Mouse (Mus musculus) ES-E14 (cell line): Measurements from ENCODE around the gene Fhod1. TPM values are rescaled to one million over a fixed set of nuclear protein-coding genes. Genes with fewer than 3 reads are reported as not detected.

Experiments used
- DNase-seq: peaks from one replicate; pipeline ENCODE4 v3.0.0-alpha.2; 2013; ENCODE audit warnings: low read depth, low spot score
- H3K27ac ChIP-seq: 2 replicates; pipeline ENCODE4 v1.5.1; 2012; ENCODE audit warnings: low read depth, mild to moderate bottlenecking, low read length, moderate library complexity, mixed read lengths; ENCODE audit not compliant: poor library complexity, insufficient read depth, severe bottlenecking
- H3K36me3 ChIP-seq: 2 replicates; pipeline ENCODE4 v1.6.1; 2012; ENCODE audit warnings: mild to moderate bottlenecking, low read length, moderate library complexity, mixed read lengths; ENCODE audit not compliant: control insufficient read depth, poor library complexity, insufficient read depth, severe bottlenecking
- H3K4me1 ChIP-seq, 2 experiments: fragments of 150-350 bp in 1 of 2; sonication (generic) in 1 of 2; 2 replicates each; pipeline ENCODE4 v1.6.1; 2012; ENCODE audit warnings: low read length in 2 of 2, mild to moderate bottlenecking in 1 of 2, mixed read lengths in 1 of 2; ENCODE audit not compliant: control insufficient read depth in 2 of 2, insufficient read depth in 2 of 2, poor library complexity in 1 of 2
- H3K4me3 ChIP-seq, 2 experiments: fragments of 150-350 bp in 1 of 2; sonication (generic) in 1 of 2; 2 replicates each; pipeline ENCODE4 v1.5.1; 2012; ENCODE audit warnings: low read length in 2 of 2, low read depth in 1 of 2, mild to moderate bottlenecking in 1 of 2, mixed read lengths in 1 of 2; ENCODE audit not compliant: insufficient read depth in 1 of 2, poor library complexity in 1 of 2, severe bottlenecking in 1 of 2
- H3K9ac ChIP-seq: 2 replicates; pipeline ENCODE4 v1.6.1; 2012; ENCODE audit warnings: low read depth, mild to moderate bottlenecking, low read length, mixed read lengths; ENCODE audit not compliant: poor library complexity, insufficient read depth, severe bottlenecking
- H3K9me3 ChIP-seq: fragments of 150-350 bp; sonication (generic); 2 replicates; pipeline ENCODE4 v1.6.1; 2012; ENCODE audit warnings: low read depth, mild to moderate bottlenecking, low read length; ENCODE audit not compliant: control insufficient read depth, insufficient read depth
- CHD2 ChIP-seq: IDR thresholded peaks from 2 replicates; pipeline ENCODE4 v1.6.1; 2014; ENCODE audit warnings: mild to moderate bottlenecking, low read depth, low read length, inconsistent platforms
- HCFC1 ChIP-seq: IDR thresholded peaks from 2 replicates; pipeline ENCODE4 v1.6.1; 2012; ENCODE audit warnings: low read length, inconsistent platforms, borderline replicate concordance; ENCODE audit not compliant: insufficient read depth
- MAFK ChIP-seq: IDR thresholded peaks from 2 replicates; pipeline ENCODE4 v1.6.1; 2014; ENCODE audit warnings: mild to moderate bottlenecking, low read depth, low read length, inconsistent platforms; ENCODE audit not compliant: insufficient read depth
- ZC3H11A ChIP-seq: IDR thresholded peaks from 2 replicates; pipeline ENCODE4 v1.6.1; 2012; ENCODE audit warnings: low read depth, mild to moderate bottlenecking, inconsistent platforms, low read length, borderline replicate concordance
- ZNF384 ChIP-seq: IDR thresholded peaks from 2 replicates; pipeline ENCODE4 v1.6.1; 2012; ENCODE audit warnings: low read depth, low read length, inconsistent platforms
- in situ Hi-C, 2 experiments: fragments of 600-800 bp; cut with MboI; formaldehyde crosslinking; loops; one replicate each; pipeline ENCODE4 v1.15.1; 2025; ENCODE audit warnings: low sequenced_read_pairs in 2 of 2, inconsistent platforms in 1 of 2; ENCODE audit not compliant: unreplicated experiment in 2 of 2
- total RNA-seq: library from RNA; depleted of rRNA; stranded (reverse); fragments of 300-350 nt; gene quantifications from 2 replicates; pipeline ENCODE4 v1.2.3, GENCODE M21; 2012

The Fhod1 gene
- total RNA-seq, 1 experiment: 9.1 TPM

DNA sequence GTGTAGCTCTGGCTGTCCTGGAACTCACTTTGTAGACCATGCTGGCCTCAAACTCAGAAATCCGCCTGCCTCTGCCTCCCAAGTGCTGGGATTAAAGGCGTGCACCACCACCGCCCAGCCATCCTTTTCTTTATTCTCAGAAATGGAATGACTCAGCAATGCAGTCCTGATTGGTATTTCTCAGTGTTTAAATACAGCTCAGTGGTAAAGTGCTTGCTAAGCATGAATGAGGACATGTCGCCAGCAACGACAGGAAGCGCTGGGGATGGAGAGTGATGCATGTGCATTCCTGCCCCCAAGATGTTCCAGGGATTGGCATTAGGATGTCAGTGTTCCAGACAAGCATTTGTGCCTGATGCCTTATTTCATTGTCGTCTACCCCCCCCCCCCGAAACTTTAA is 44.4 kb downstream of the Fhod1 start:
- Histone ChIP-seq H3K9ac (no peak overlapping the region), H3K36me3 (peaks cover 60% of the 10 kb centered on the region), H3K27ac (peak overlapping the region; percentile 27; the same call in 1 of the 2 replicates), H3K4me1 (peaks cover 0 to 19% of the 10 kb centered on the region in 2 experiments; a peak in 2 of 4 replicates), H3K9me3 (no peaks in the 10 kb centered on the region), H3K4me3 (no peak overlapping the region)
- no peak for DNase-seq
- in situ Hi-C loops: no loop called here
- TF ChIP-seq ZC3H11A (no peak), CHD2 (no peak), MAFK (no peak), ZNF384 (no peak), HCFC1 (no peak)

DNA sequence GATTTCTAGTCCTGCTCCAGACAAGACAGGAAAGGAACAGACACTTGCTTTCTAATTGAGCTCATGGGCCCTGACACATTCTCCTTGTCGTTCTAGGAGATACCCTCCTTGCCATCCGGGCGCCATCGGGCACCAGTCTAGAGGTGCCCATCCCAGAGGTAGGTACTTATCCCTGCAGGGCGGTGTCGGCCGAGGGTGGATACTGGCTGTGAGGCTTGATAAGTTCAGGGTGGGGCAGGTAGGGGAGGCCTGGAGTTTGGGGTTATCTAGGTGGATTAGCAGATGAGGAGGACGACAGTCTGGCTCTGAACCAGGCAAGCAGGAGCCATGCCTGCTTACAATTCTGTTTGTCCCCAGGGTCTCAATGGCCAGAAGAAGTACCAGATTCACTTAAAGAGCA is 47.8 kb downstream of the Fhod1 start:
- TF ChIP-seq ZC3H11A (no peak), CHD2 (no peak), MAFK (no peak), HCFC1 (no peak), ZNF384 (no peak)
- DNase-seq: no peak
- no peak overlapping the region for H3K27ac ChIP-seq
- in situ Hi-C loops: no loop called here
- peaks cover 48% of the 10 kb centered on the region for H3K36me3 ChIP-seq
- H3K4me3 ChIP-seq: no peak overlapping the region
- H3K9me3 ChIP-seq: no peaks in the 10 kb centered on the region
- H3K9ac ChIP-seq: no peak overlapping the region
- peaks cover 2 to 28% of the 10 kb centered on the region in 2 experiments; a peak in 2 of 4 replicates for H3K4me1 ChIP-seq

DNA sequence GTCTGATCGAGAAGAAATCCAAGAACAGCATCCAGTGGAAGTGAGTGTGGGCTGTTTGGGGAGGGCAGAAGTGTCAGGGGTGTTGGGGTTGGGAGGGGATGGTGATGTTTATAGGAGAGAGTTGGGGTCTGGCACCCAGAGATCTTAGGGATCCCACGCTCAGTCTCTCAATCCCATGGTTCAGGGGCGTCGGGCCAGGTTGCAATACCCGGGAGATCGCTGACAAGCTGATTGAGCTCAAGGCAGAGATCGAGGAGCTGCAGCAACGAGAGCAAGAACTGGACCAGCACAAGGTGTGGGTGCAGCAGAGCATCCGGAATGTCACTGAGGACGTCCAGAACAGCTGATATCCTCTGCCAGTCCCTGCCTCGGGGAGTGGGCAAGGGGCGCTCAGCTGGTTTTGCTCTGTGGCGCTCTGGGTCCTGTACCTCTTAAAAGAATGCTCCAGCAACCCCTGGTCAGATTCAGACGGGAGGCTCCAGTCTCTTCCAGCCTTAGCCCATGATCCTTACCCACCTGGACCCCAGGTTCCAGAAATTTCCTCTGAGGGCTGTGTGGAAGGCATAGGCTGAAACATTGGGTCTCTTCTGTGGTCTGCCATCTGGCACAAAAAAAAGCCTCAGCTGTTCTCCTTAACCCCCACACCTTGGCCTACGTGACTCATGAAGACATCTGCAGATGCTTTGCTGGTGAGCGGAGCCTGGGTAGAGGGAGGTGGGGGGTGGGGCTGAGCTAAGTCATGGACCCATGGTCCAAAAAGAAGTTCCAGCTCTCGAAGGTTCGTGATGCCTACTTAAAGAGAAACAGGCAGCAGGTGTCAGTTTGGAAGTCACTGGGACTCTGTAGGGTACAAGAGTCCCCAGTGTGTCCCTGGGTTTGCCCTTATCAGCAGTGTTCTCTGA is 49.2 kb downstream of the Fhod1 start:
- Histone ChIP-seq H3K4me3 (peak overlapping the region; percentile 92 to 93), H3K36me3 (peaks cover 34% of the 10 kb centered on the region), H3K27ac (peak overlapping the region; percentile 45; the same call in 1 of the 2 replicates), H3K9ac (peak overlapping the region; percentile 95), H3K4me1 (peaks cover 2 to 20% of the 10 kb centered on the region in 2 experiments; a peak in 3 of 4 replicates), H3K9me3 (no peaks in the 10 kb centered on the region)
- DNase-seq: no peak
- in situ Hi-C loops: no loop called here
- TF ChIP-seq CHD2 (no peak), HCFC1 (no peak), ZNF384 (no peak), ZC3H11A (no peak), MAFK (no peak)

DNA sequence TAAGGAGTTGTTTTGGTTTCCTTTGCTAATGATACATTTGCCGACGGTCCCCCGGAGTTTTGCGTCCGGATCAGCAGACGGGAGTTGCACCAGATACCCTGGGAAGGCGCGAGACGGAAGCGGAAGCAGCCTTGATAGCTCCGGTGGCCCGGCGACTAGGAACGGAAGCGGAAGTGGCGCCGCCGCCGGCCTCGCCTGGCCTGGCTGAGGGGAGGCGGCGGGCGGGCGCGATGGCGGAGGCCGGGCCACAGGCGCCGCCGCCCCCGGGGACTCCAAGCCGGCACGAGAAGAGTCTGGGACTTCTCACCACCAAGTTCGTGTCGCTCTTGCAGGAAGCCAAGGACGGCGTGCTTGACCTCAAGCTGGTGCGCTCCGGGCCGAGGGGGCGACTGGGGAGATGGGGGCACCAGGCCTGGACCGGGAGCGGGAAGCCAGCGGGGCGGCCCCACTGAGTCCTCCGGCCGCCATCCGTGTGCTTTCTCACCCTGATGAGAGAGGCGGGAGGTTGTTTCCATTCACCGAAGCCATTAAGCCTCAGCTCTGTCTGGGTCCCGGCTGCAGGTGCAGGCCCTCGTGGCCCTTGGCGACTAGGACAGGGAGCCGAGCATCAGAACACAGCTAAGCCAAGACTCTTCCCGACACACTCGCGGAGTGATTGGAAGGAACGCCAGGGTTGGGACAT is 50.1 kb downstream of the Fhod1 start, which contains the start of gene E2f4:
Gene E2f4 (plus strand): TSS at position 153 of the 682 bp plus-strand sequence.
- peaks cover 2 to 23% of the 10 kb centered on the region in 2 experiments; a peak in 3 of 4 replicates for H3K4me1 ChIP-seq
- in situ Hi-C loops: no loop called here
- peak within 1 kb of the TSS; percentile 95 for H3K9ac ChIP-seq
- H3K36me3 ChIP-seq: peaks cover 29% of the 10 kb centered on the region
- peak within 1 kb of the TSS; percentile 92 to 93 for H3K4me3 ChIP-seq
- peak; percentile 75 for DNase-seq
- TF ChIP-seq ZC3H11A: no peak
- TF ChIP-seq HCFC1: peak; percentile 64; the same call in 1 of the 2 replicates
- H3K9me3 ChIP-seq: no peaks in the 10 kb centered on the region
- H3K27ac ChIP-seq: peak within 1 kb of the TSS; percentile 45
